In the genomic region with DNA sequence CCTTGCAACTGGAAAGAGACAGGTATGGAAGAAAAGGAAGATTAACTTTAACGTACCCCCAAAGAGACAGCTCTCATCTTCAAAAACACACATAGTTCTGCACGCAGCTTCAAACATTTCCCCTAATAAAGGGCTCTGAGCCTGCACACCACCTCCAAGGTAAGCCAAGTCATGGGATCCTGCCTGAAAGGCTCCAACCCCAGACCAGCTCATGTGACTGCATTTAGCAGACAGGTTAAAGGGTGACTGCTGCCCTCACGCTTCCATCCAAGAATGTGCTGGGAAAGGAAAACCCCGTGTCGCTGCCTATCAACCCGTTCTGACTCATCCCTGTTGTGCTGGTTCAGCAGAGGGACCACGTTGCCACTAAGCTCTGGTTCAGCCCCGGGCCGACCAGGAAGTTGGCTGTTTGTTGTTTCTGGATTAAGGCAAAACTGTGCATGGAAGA, we compare ENCODE assay signal across 7 mouse cellular contexts. TPM values are rescaled to one million over a fixed set of nuclear protein-coding genes. Genes with fewer than 3 reads are reported as not detected.
DNase-seq lines count a peak whose midpoint lies in the region; ATAC-seq and TF ChIP-seq lines count a peak whose summit lies in the region.

No protein-coding gene starts in this region.

- H3K36me3 ChIP-seq in kidney, adult 2 months (ENCODE audit: control insufficient read depth, insufficient read depth, low read length) = peaks cover 16% of the 10 kb centered on the region; the same call in 1 of the 2 replicates
- peaks cover 6% of the 10 kb centered on the region for H3K36me3 ChIP-seq in liver, embryonic 16.5 days (ENCODE audit: control insufficient read depth, insufficient read depth)
- H3K36me3 ChIP-seq in neural tube, embryonic 15.5 days = peaks cover 5% of the 10 kb centered on the region; the same call in 1 of the 2 replicates

- TF ChIP-seq CTCF in kidney, adult 2 months (conservative IDR thresholded peaks at IDR 0.05; ENCODE audit: insufficient read depth, insufficient read length, low read depth, low read length) = 0 out of 2 replicates have a peak, but pooled peaks have one; percentile 25

- H3K9me3 ChIP-seq in liver, embryonic 16.5 days (replicated peaks; ENCODE audit: control insufficient read depth, low read length) = no peaks in the 10 kb centered on the region
- no peaks in the 10 kb centered on the region for H3K9me3 ChIP-seq in neural tube, embryonic 15.5 days (replicated peaks)

- WGBS in kidney, adult 2 months = under 1% methylated on average over 9 of the region's 9 CpGs
- WGBS in liver, embryonic 16.5 days (ENCODE audit: insufficient replicate concordance) = under 1% methylated on average over 9 of the region's 9 CpGs
- WGBS in neural tube, embryonic 15.5 days = 2% methylated on average over 9 of the region's 9 CpGs

- peak overlapping the region; percentile 86 for H3K27ac ChIP-seq in kidney, adult 2 months (ENCODE audit: insufficient read depth, low read depth, low read length)
- H3K27ac ChIP-seq in liver, embryonic 16.5 days (ENCODE audit: low read length) = peak overlapping the region; percentile 96
- H3K27ac ChIP-seq in neural tube, embryonic 15.5 days (replicated peaks) = peak overlapping the region; percentile 99

- H3K27me3 ChIP-seq in kidney, adult 2 months (replicated peaks; ENCODE audit: control insufficient read depth, insufficient read depth, low read length) = no peaks in the 10 kb centered on the region
- H3K27me3 ChIP-seq in liver, embryonic 16.5 days (ENCODE audit: control insufficient read depth, insufficient read depth, low read depth, low read length) = no peaks in the 10 kb centered on the region
- no peaks in the 10 kb centered on the region for H3K27me3 ChIP-seq in neural tube, embryonic 15.5 days (replicated peaks)

- H3K4me1 ChIP-seq in kidney, adult 2 months (ENCODE audit: control insufficient read depth, insufficient read depth, low read length) = peaks cover 24% of the 10 kb centered on the region
- peaks cover 46% of the 10 kb centered on the region for H3K4me1 ChIP-seq in liver, embryonic 16.5 days (ENCODE audit: control insufficient read depth, low read depth, low read length)
- H3K4me1 ChIP-seq in neural tube, embryonic 15.5 days = peaks cover 65% of the 10 kb centered on the region

- ATAC-seq in liver, embryonic 16.5 days (ENCODE audit: low read depth) = no peak
- no peak for ATAC-seq in neural tube, embryonic 15.5 days (ENCODE audit: low FRiP score)

- peak overlapping the region; percentile 88 for H3K4me2 ChIP-seq in liver, embryonic 16.5 days (ENCODE audit: low read depth, low read length)
- H3K4me2 ChIP-seq in neural tube, embryonic 15.5 days = peak overlapping the region; percentile 98

- peak overlapping the region; percentile 97 for H3K9ac ChIP-seq in liver, embryonic 16.5 days (ENCODE audit: low read depth, low read length)
- H3K9ac ChIP-seq in neural tube, embryonic 15.5 days (replicated peaks) = peak overlapping the region; percentile 99

- TF ChIP-seq POLR2A in kidney, adult 2 months (IDR thresholded peaks at IDR 0.05; ENCODE audit: low read depth, low read length) = peak; percentile 36

- peak overlapping the region; percentile 96 for H3K4me3 ChIP-seq in kidney, adult 2 months (ENCODE audit: insufficient read depth, low read depth, low read length)
- peak overlapping the region; percentile 94 for H3K4me3 ChIP-seq in liver, embryonic 16.5 days (ENCODE audit: low read depth, low read length)
- H3K4me3 ChIP-seq in neural tube, embryonic 15.5 days (replicated peaks) = peak overlapping the region; percentile 94

- DNase-seq in CD4-positive helper T cell, adult 2 months (ENCODE audit: low read depth, low spot score) = peak; percentile 81
- DNase-seq in Muller cell, postnatal 12 days (ENCODE audit: inconsistent ontology term) = peak; percentile 74
- peak; percentile 56 to 65 for DNase-seq in cerebellum, postnatal 36 days
- peak; percentile 83 for DNase-seq in heart, adult 8-10 months (ENCODE audit: low spot score)
- DNase-seq in kidney, adult 2 months = peak; percentile 91

RNA-seq across cellular contexts. Expression of a gene that starts 1.9 kb away (rescaled TPM):
- total RNA-seq in heart, adult 8-10 months (2022) = 10 to 100 TPM; 41.8 to 60.9 (median 50.3) TPM
- polyA plus RNA-seq in kidney, adult 2 months (2012; rRNA removed) = 40.6 and 46.6 TPM in 2 replicates
- polyA plus RNA-seq in liver, embryonic 16.5 days (2015; fragmentation: Nextera tagmentation; extraction: Ambion mirVana) = 3.3 TPM in 2 replicates
- polyA plus RNA-seq in neural tube, embryonic 15.5 days (2015; fragmentation: Nextera tagmentation; extraction: Ambion mirVana) = 9.8 and 10.4 TPM in 2 replicates
